Comparison of ENCODE assay signal across 8 mouse cellular contexts in the genomic region with DNA sequence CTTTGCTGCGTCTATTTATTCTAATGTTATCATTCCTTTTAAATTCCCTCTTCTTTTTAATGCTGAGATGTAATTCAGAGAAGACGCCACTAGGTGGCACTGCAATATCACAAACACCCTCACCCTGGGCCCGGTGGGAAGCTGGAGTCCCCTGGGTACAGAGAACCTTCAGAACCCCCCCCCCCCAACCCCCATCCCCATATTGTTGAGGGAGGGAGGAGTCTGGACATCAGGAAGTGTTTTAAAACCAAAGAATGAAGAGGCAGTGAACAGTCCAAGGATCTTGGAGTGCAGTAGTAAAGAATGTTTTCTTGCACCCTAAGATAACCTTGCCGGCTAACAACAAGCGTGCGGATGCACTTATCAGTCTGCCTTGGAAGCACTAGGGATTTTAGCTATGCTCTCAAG. TPM values are rescaled to one million over a fixed set of nuclear protein-coding genes. Genes with fewer than 3 reads are reported as not detected.
DNase-seq lines count a peak whose midpoint lies in the region; ATAC-seq and TF ChIP-seq lines count a peak whose summit lies in the region.

No protein-coding gene starts in this region.

- peak; percentile 94 for ATAC-seq in kidney, embryonic 14.5 days (ENCODE audit: low FRiP score, low TSS enrichment)
- peak; percentile 89 for ATAC-seq in hindbrain, postnatal 0 days
- ATAC-seq in stomach, embryonic 14.5 days (ENCODE audit: insufficient number of reproducible peaks, insufficient read depth, low FRiP score, low read depth): peak; percentile 82; the same call in 1 of the 2 replicates

- no peak for DNase-seq in kidney, adult 9 months
- DNase-seq in MN1 (ENCODE audit: low spot score): peak; percentile 16
- DNase-seq in forebrain, embryonic 10.5 days (ENCODE audit: extremely low spot score, low spot score): peak; percentile 47
- peak; percentile 74 for DNase-seq in hindbrain, postnatal 0 days (ENCODE audit: low spot score)
- peak; percentile 36 for DNase-seq in lung, postnatal 14 days
- no peak for DNase-seq in natural killer cell, adult 2 months (ENCODE audit: low spot score in 2 of 2)

- H3K4me1 ChIP-seq in kidney, embryonic 14.5 days (ENCODE audit: control insufficient read depth, insufficient read depth, low read length): no peaks in the 10 kb centered on the region
- no peaks in the 10 kb centered on the region for H3K4me1 ChIP-seq in forebrain, embryonic 10.5 days
- no peaks in the 10 kb centered on the region for H3K4me1 ChIP-seq in hindbrain, postnatal 0 days (ENCODE audit: insufficient read depth, low read length)
- H3K4me1 ChIP-seq in stomach, embryonic 14.5 days (ENCODE audit: control insufficient read depth, insufficient read depth, low read length): 0 out of 2 replicates have a peak, but pooled peaks cover 4% of the 10 kb centered on the region

- H3K4me2 ChIP-seq in kidney, embryonic 14.5 days (replicated peaks; ENCODE audit: low read depth, low read length): no peak overlapping the region; the same call in 1 of the 2 replicates
- no peak overlapping the region for H3K4me2 ChIP-seq in hindbrain, postnatal 0 days (ENCODE audit: low read depth, low read length)
- H3K4me2 ChIP-seq in stomach, embryonic 14.5 days (replicated peaks; ENCODE audit: low read depth, low read length): no peak overlapping the region

- peak; percentile 73 for TF ChIP-seq CTCF in hindbrain, postnatal 0 days (IDR thresholded peaks at IDR 0.05; ENCODE audit: low read depth)

- H3K36me3 ChIP-seq in kidney, embryonic 14.5 days (ENCODE audit: control insufficient read depth, insufficient read depth, low read length): no peaks in the 10 kb centered on the region
- no peaks in the 10 kb centered on the region for H3K36me3 ChIP-seq in forebrain, embryonic 10.5 days (replicated peaks)
- no peaks in the 10 kb centered on the region for H3K36me3 ChIP-seq in hindbrain, postnatal 0 days (ENCODE audit: insufficient read depth, low read length)
- H3K36me3 ChIP-seq in stomach, embryonic 14.5 days (ENCODE audit: control insufficient read depth, insufficient read depth, low read length): no peaks in the 10 kb centered on the region

- H3K27me3 ChIP-seq in kidney, embryonic 14.5 days (ENCODE audit: control insufficient read depth, insufficient read depth, low read length): no peaks in the 10 kb centered on the region
- no peaks in the 10 kb centered on the region for H3K27me3 ChIP-seq in forebrain, embryonic 10.5 days (ENCODE audit: poor library complexity, severe bottlenecking)
- no peaks in the 10 kb centered on the region for H3K27me3 ChIP-seq in hindbrain, postnatal 0 days (ENCODE audit: insufficient read depth, low read length)
- no peaks in the 10 kb centered on the region for H3K27me3 ChIP-seq in stomach, embryonic 14.5 days (ENCODE audit: control insufficient read depth, insufficient read depth, low read length)

- no peak overlapping the region for H3K9ac ChIP-seq in kidney, embryonic 14.5 days (ENCODE audit: low read depth, low read length)
- H3K9ac ChIP-seq in hindbrain, postnatal 0 days (replicated peaks; ENCODE audit: low read length): no peak overlapping the region
- no peak overlapping the region for H3K9ac ChIP-seq in stomach, embryonic 14.5 days (replicated peaks; ENCODE audit: low read depth, low read length)

- WGBS in kidney, embryonic 14.5 days: 37% methylated on average over 6 of the region's 6 CpGs
- 47% methylated on average over 6 of the region's 6 CpGs for WGBS in forebrain, embryonic 10.5 days
- 34% methylated on average over 6 of the region's 6 CpGs for WGBS in hindbrain, postnatal 0 days
- 27% methylated on average over 6 of the region's 6 CpGs for WGBS in stomach, embryonic 14.5 days

- no peaks in the 10 kb centered on the region for H3K9me3 ChIP-seq in kidney, embryonic 14.5 days (ENCODE audit: control insufficient read depth, low read length)
- no peaks in the 10 kb centered on the region for H3K9me3 ChIP-seq in forebrain, embryonic 10.5 days
- H3K9me3 ChIP-seq in hindbrain, postnatal 0 days (ENCODE audit: low read length): no peaks in the 10 kb centered on the region
- no peaks in the 10 kb centered on the region for H3K9me3 ChIP-seq in stomach, embryonic 14.5 days (ENCODE audit: control insufficient read depth, low read depth, low read length)

- H3K27ac ChIP-seq in kidney, embryonic 14.5 days (ENCODE audit: low read depth, low read length): no peak overlapping the region
- no peak overlapping the region for H3K27ac ChIP-seq in forebrain, embryonic 10.5 days
- H3K27ac ChIP-seq in hindbrain, postnatal 0 days: no peak overlapping the region
- no peak overlapping the region for H3K27ac ChIP-seq in stomach, embryonic 14.5 days (ENCODE audit: low read length)

- no peak overlapping the region for H3K4me3 ChIP-seq in kidney, embryonic 14.5 days (ENCODE audit: low read length)
- H3K4me3 ChIP-seq in forebrain, embryonic 10.5 days: no peak overlapping the region
- H3K4me3 ChIP-seq in hindbrain, postnatal 0 days (ENCODE audit: low read length): no peak overlapping the region
- no peak overlapping the region for H3K4me3 ChIP-seq in stomach, embryonic 14.5 days (ENCODE audit: low read depth, low read length)

RNA-seq across cellular contexts. Expression of a gene that starts 32.2 kb away (rescaled TPM):
- 0.56 and 1.0 TPM in 2 replicates for polyA plus RNA-seq in kidney, embryonic 14.5 days (2014; fragmentation: Nextera tagmentation; extraction: Ambion mirVana)
- polyA plus RNA-seq in forebrain, embryonic 10.5 days (2016; fragmentation: Nextera tagmentation; extraction: Ambion mirVana): 0.05 and 0.06 TPM in 2 replicates
- 0.42 and 0.61 TPM in 2 replicates for total RNA-seq in hindbrain, postnatal 0 days (2014; rRNA removed)
- 0.40 and 0.61 TPM in 2 replicates for polyA plus RNA-seq in hindbrain, postnatal 0 days (2015; fragmentation: Nextera tagmentation; extraction: Ambion mirVana)
- polyA plus RNA-seq in stomach, embryonic 14.5 days (2014; fragmentation: Nextera tagmentation; extraction: Ambion mirVana): 0.76 and 0.90 TPM in 2 replicates

RNA-seq across cellular contexts. Expression of a gene that starts 32.3 kb away (rescaled TPM):
- 0.67 and 1.2 TPM in 2 replicates for polyA plus RNA-seq in kidney, embryonic 14.5 days (2014; fragmentation: Nextera tagmentation; extraction: Ambion mirVana)
- 0.04 and 0.10 TPM in 2 replicates for polyA plus RNA-seq in forebrain, embryonic 10.5 days (2016; fragmentation: Nextera tagmentation; extraction: Ambion mirVana)
- 0.29 and 0.94 TPM in 2 replicates for total RNA-seq in hindbrain, postnatal 0 days (2014; rRNA removed)
- polyA plus RNA-seq in hindbrain, postnatal 0 days (2015; fragmentation: Nextera tagmentation; extraction: Ambion mirVana): 0.71 and 0.79 TPM in 2 replicates
- 0.71 TPM in 2 replicates for polyA plus RNA-seq in stomach, embryonic 14.5 days (2014; fragmentation: Nextera tagmentation; extraction: Ambion mirVana)

Comparison
In these comparisons a context has a peak if more than half of its experiments do, and no peak if none do; other contexts are left out.
1. DNase-seq: peak in MN1 (single experiment), forebrain, embryonic 10.5 days (single experiment), hindbrain, postnatal 0 days (single experiment) and lung, postnatal 14 days (single experiment); none in kidney, adult 9 months (single experiment) and natural killer cell, adult 2 months (0 of 2).
2. Peak in every context shown above with its lines, with median percentiles within 50 percentile points of each other: ATAC-seq.